Mouse (Mus musculus) heart, embryonic 16.5 days (tissue): ENCODE results near the gene Rbm33. TPM values are rescaled to one million over a fixed set of nuclear protein-coding genes. Genes with fewer than 3 reads are reported as not detected.
A peak's percentile ranks its signal among the peaks of the same experiment; 100 is the strongest.

Source experiments
- ATAC-seq: fragments of 200-750 bp; cut with Nextera tagmentation; replicated peaks from 2 replicates; pipeline ENCODE4 v1.8.0; 2017; ENCODE audit warnings: moderate number of reproducible peaks; ENCODE audit not compliant: insufficient read depth, low FRiP score; ENCODE audit errors: extremely low read depth
- H3K27ac ChIP-seq: fragments of 300-500 bp; sonication (generic); 2 replicates; pipeline ENCODE4 v1.5.1; 2014; ENCODE audit warnings: mild to moderate bottlenecking, low read length, control low read depth, moderate library complexity
- H3K27me3 ChIP-seq: fragments of 300-500 bp; sonication (generic); 2 replicates; pipeline ENCODE4 v1.6.1; 2014; ENCODE audit warnings: low read length, mixed read lengths; ENCODE audit not compliant: control insufficient read depth, insufficient read depth
- H3K36me3 ChIP-seq: fragments of 300-500 bp; sonication (generic); 2 replicates; pipeline ENCODE4 v1.6.1; 2014; ENCODE audit not compliant: control insufficient read depth, insufficient read depth
- H3K4me1 ChIP-seq: fragments of 300-500 bp; sonication (generic); 2 replicates; pipeline ENCODE4 v1.6.1; 2014; ENCODE audit warnings: low read length, mixed read lengths; ENCODE audit not compliant: control insufficient read depth, insufficient read depth
- H3K4me2 ChIP-seq: fragments of 300-500 bp; sonication (generic); 2 replicates; pipeline ENCODE4 v1.6.1; 2014; ENCODE audit warnings: low read depth, mild to moderate bottlenecking, control low read depth, low read length
- H3K4me3 ChIP-seq: fragments of 300-500 bp; sonication (generic); 2 replicates; pipeline ENCODE4 v1.5.1; 2014; ENCODE audit warnings: mild to moderate bottlenecking, control low read depth, low read length
- H3K9ac ChIP-seq: fragments of 300-500 bp; sonication (generic); 2 replicates; pipeline ENCODE4 v1.6.1; 2014; ENCODE audit warnings: low read length, control low read depth
- H3K9me3 ChIP-seq: fragments of 300-500 bp; sonication (generic); replicated peaks from 2 replicates; pipeline ENCODE4 v1.6.1; 2016; ENCODE audit warnings: low read length; ENCODE audit not compliant: control insufficient read depth
- WGBS: fragments of 180-500 bp; shearing (Covaris S2); extraction: QIAGEN DNeasy Blood & Tissue Kit; methylation state at CpG from one replicate; pipeline ENCODE4 v1.1.7; 2014; 5-methylcytosine and 5-hydroxymethylcytosine counted together
- polyA plus RNA-seq: library from polyadenylated mRNA; unstranded; fragments of >200 nt; fragmentation: Nextera tagmentation; extraction: Ambion mirVana; gene quantifications from 2 replicates; pipeline ENCODE4 v1.2.1, GENCODE M21; 2015

Gene Rbm33
- polyA plus RNA-seq, result 8.4 and 9.2 TPM in 2 replicates

DNA sequence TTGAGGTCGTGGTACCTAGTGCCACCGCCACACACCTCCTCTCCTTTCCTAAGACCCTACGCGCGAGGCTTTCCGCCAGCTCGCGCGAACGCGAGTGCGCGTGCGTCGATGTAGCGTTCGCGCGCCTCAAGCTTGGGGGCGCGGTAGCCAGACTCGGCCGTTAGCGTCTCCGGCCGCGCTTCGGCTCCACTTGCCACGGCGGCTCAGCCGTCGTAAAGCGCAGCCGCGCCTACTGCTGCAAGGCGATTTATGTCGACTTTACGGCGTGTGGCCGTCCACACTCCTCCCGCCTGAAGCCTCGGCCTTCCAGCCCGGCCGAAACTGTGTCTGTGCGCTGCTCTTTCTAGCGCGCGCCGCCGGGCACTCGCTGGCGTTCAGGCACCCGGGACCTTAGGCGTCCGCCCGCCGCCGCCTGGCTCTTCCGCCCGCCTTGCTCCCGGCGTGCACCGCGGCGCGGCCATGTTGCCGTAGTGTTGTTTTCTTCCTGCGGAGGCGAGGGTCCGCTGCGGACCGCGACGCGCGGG is at the start of gene Rbm33:
Gene Rbm33, plus strand, starts transcription at position 400 of the 524 bp plus-strand sequence.
- Histone ChIP-seq H3K36me3 (no peaks in the 10 kb centered on the region), H3K9me3 (no peaks in the 10 kb centered on the region), H3K4me3 (peak within 1 kb of the TSS; percentile 90), H3K9ac (peak within 1 kb of the TSS; percentile 96), H3K27ac (peak within 1 kb of the TSS; percentile 100), H3K4me2 (peak within 1 kb of the TSS; percentile 89), H3K4me1 (peaks cover 20% of the 10 kb centered on the region), H3K27me3 (no peaks in the 10 kb centered on the region)
- under 1% methylated on average over 76 of the region's 76 CpGs for WGBS
- ATAC-seq, result peak; percentile 92

- Histone ChIP-seq H3K4me1 (no peaks in the 10 kb centered on the region), H3K4me2 (no peak overlapping the region), H3K9me3 (no peaks in the 10 kb centered on the region), H3K36me3 (no peaks in the 10 kb centered on the region), H3K4me3 (no peak overlapping the region), H3K27me3 (no peaks in the 10 kb centered on the region), H3K27ac (no peak overlapping the region), H3K9ac (no peak overlapping the region)
- no peak for ATAC-seq
- WGBS, result 34% methylated on average over 2 of the region's 2 CpGs
Observed at GRCm38 (mm10) chr5:28267576-28267975, 49.3 kb upstream of the Rbm33 start.

DNA sequence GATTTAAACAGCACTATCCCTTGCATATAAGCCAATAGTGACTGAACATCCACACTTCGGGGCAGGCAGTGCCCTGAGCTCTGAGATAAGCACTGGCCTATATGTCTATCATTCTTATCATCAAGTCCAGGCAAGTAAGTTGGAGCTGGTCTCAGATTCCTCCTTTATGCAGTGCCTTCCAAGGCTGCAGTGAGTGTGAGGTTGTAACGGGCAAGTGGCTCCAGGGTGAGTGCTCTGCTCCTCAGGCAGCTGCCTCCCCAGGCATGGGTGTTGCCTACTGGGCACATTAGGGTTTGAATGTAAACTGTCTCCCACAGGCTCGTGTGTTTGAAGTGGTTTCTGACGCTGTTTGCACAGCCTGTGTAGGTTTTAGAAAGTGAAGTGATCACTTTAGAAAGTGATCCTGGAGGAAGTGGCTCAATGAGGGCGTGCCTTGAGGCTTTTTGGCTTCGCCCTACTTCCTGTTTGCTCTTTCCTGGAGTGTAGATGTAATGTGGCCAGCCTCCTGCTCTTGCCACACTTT is 47.4 kb upstream of the Rbm33 start:
- no peak overlapping the region for H3K27ac ChIP-seq
- H3K27me3 ChIP-seq, result no peaks in the 10 kb centered on the region
- H3K36me3 ChIP-seq, result no peaks in the 10 kb centered on the region
- H3K4me2 ChIP-seq, result no peak overlapping the region
- H3K9me3 ChIP-seq, result no peaks in the 10 kb centered on the region
- H3K9ac ChIP-seq, result no peak overlapping the region
- ATAC-seq, result 0 out of 2 replicates have a peak, but pooled peaks have one; percentile 32
- no peaks in the 10 kb centered on the region for H3K4me1 ChIP-seq
- H3K4me3 ChIP-seq, result no peak overlapping the region
- 38% methylated on average over 6 of the region's 6 CpGs for WGBS

DNA sequence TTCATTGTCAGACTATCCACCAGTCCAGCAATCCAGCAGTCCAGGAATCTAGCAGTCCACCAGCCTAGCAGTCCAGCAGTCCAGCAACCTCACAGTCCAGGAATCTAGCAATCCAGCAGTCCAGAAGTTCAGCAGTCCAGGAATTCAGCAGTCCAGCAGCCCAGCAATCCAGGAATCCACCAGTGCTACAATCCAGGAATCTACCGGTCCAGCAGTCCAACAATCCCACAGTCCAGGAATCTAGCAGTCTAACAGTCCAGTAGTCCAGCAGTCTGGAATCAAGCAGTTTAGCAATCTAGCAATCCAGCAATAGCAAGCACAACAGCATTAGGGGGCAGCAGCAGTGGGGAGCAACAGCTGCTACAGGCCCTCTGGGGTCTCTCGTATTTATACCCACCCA is 44.1 kb upstream of the Rbm33 start:
- no peak overlapping the region for H3K4me2 ChIP-seq
- 61% methylated on average over 2 of the region's 2 CpGs for WGBS
- no peaks in the 10 kb centered on the region for H3K36me3 ChIP-seq

GRCm38 (mm10) chr5:28277279-28277678 is 39.6 kb upstream of the Rbm33 start:
- Histone ChIP-seq H3K27me3 (no peaks in the 10 kb centered on the region), H3K9ac (no peak overlapping the region), H3K9me3 (no peaks in the 10 kb centered on the region), H3K27ac (no peak overlapping the region), H3K4me3 (no peak overlapping the region), H3K4me1 (no peaks in the 10 kb centered on the region), H3K4me2 (no peak overlapping the region), H3K36me3 (no peaks in the 10 kb centered on the region)
- WGBS, result 47% methylated on average over 2 of the region's 2 CpGs
- ATAC-seq, result no peak

More for the DNA sequence above, 44.1 kb upstream of the Rbm33 start:
- Histone ChIP-seq H3K27me3 (no peaks in the 10 kb centered on the region), H3K4me1 (no peaks in the 10 kb centered on the region), H3K27ac (no peak overlapping the region), H3K9ac (no peak overlapping the region), H3K4me3 (no peak overlapping the region), H3K9me3 (no peaks in the 10 kb centered on the region)
- ATAC-seq, result no peak

- Histone ChIP-seq H3K4me3 (no peak overlapping the region), H3K9ac (no peak overlapping the region), H3K27ac (no peak overlapping the region), H3K4me1 (no peaks in the 10 kb centered on the region), H3K4me2 (no peak overlapping the region), H3K9me3 (no peaks in the 10 kb centered on the region), H3K27me3 (no peaks in the 10 kb centered on the region), H3K36me3 (no peaks in the 10 kb centered on the region)
- 48% methylated on average over 3 of the region's 3 CpGs for WGBS
- ATAC-seq, result no peak
Observed at GRCm38 (mm10) chr5:28289111-28289510, 27.8 kb upstream of the Rbm33 start.

GRCm38 (mm10) chr5:28290630-28291029 is 26.3 kb upstream of the Rbm33 start:
- no peak for ATAC-seq
- no peaks in the 10 kb centered on the region for H3K27me3 ChIP-seq
- 43% methylated on average over 1 of the region's 1 CpGs for WGBS
- no peaks in the 10 kb centered on the region for H3K4me1 ChIP-seq
- H3K9ac ChIP-seq, result no peak overlapping the region
- no peak overlapping the region for H3K27ac ChIP-seq
- no peak overlapping the region for H3K4me3 ChIP-seq
- H3K4me2 ChIP-seq, result no peak overlapping the region
- H3K9me3 ChIP-seq, result no peaks in the 10 kb centered on the region
- H3K36me3 ChIP-seq, result no peaks in the 10 kb centered on the region

DNA sequence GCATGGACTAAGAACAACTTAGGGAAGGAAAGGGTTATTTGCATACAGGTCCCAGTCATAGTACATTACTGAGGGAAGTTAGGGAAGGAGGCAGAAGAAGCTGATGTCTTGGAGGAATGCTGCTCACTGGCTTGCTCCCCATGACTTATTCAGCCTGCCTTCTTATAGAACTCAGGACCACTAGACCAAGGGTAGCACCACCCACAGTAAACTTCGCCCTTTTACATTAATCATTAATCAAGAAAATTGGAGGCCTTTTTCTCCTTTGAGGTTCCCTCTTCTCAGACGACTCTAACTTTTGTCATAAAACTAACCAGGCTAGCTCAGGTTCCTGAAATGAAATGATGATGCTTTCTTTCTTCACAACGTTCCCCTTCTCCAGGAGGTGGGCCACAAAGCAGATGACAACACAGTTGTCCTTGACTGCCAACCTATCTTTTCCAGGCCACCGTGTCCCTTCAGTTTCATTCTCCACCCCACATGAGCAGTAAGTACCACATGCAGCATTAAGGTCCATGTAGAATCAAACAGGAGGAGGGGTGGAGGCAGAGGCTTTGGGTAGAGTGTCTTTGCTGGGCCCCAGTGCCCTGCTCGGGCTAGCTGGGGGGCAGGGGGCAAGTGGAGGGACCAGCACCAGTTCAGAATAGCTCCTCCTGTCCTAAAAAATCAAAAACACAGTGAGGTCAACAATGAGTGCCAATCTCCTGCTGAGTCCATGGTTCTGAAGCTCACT is 25.6 kb upstream of the Rbm33 start:
- no peaks in the 10 kb centered on the region for H3K27me3 ChIP-seq
- H3K9ac ChIP-seq, result no peak overlapping the region
- H3K4me1 ChIP-seq, result no peaks in the 10 kb centered on the region
- no peaks in the 10 kb centered on the region for H3K9me3 ChIP-seq
- no peak overlapping the region for H3K27ac ChIP-seq
- no peak overlapping the region for H3K4me2 ChIP-seq
- no peaks in the 10 kb centered on the region for H3K36me3 ChIP-seq
- 75% methylated on average over 5 of the region's 5 CpGs for WGBS
- ATAC-seq, result no peak
- H3K4me3 ChIP-seq, result no peak overlapping the region

- Histone ChIP-seq H3K27ac (no peak overlapping the region), H3K4me1 (no peaks in the 10 kb centered on the region), H3K4me3 (no peak overlapping the region), H3K4me2 (no peak overlapping the region), H3K27me3 (no peaks in the 10 kb centered on the region), H3K9ac (no peak overlapping the region), H3K9me3 (no peaks in the 10 kb centered on the region), H3K36me3 (no peaks in the 10 kb centered on the region)
- 47% methylated on average over 3 of the region's 3 CpGs for WGBS
- ATAC-seq, result no peak
Observed at GRCm38 (mm10) chr5:28292281-28292680, 24.6 kb upstream of the Rbm33 start.
